Mouse (Mus musculus): ENCODE results near the gene Gm5751. TPM values are rescaled to one million over a fixed set of nuclear protein-coding genes. Genes with fewer than 3 reads are reported as not detected.
A peak's percentile ranks its signal among the peaks of the same experiment; 100 is the strongest.
"Not testable (repeated sequence)": the region's sequence is repeated elsewhere in the genome, so short reads cannot be mapped to it uniquely, and the experiment has no call there.

Gene Gm5751
- not detected for total RNA-seq (2021)

- not testable (repeated sequence) for DNase-seq
These were observed at the start of gene Gm5751 for GRCm38 (mm10) chrX:8873953-8874352. TSS of gene Gm5751 (plus strand) at chrX:8874253.

GRCm38 (mm10) chrX:8832043-8832442, 42.0 kb upstream of the Gm5751 start:
- DNase-seq: peak; percentile 34 to 44

- DNase-seq: no peak
These were observed 30.4 kb upstream of the Gm5751 start, which contains the start of gene Gm6592 for GRCm38 (mm10) chrX:8843694-8844093. TSS of gene Gm6592 (plus strand) at chrX:8843994.

- no peak for DNase-seq
These were observed 21.6 kb upstream of the Gm5751 start for GRCm38 (mm10) chrX:8852486-8852885.

GRCm38 (mm10) chrX:8864331-8864730, 9.7 kb upstream of the Gm5751 start:
- DNase-seq: peak; percentile 53 to 63

- no peak for DNase-seq
These were observed 10.3 kb downstream of the Gm5751 start for GRCm38 (mm10) chrX:8884336-8884735.

GRCm38 (mm10) chrX:8891975-8892342, 17.9 kb downstream of the Gm5751 start:
- DNase-seq: no peak

GRCm38 (mm10) chrX:8892343-8893155, 18.5 kb downstream of the Gm5751 start, which contains the start of gene B630019K06Rik:
TSS of gene B630019K06Rik (plus strand) at chrX:8892382.
- peak; percentile 64 to 69 for DNase-seq

- peak; percentile 18 to 23 for DNase-seq
These were observed 19.2 kb downstream of the Gm5751 start for GRCm38 (mm10) chrX:8893182-8893651.

GRCm38 (mm10) chrX:8900823-8901222, 26.8 kb downstream of the Gm5751 start:
- no peak for DNase-seq

- DNase-seq: peak in 1 of 2 experiments; percentile 23
These were observed 27.9 kb downstream of the Gm5751 start for GRCm38 (mm10) chrX:8901906-8902472.

- DNase-seq: no peak
These were observed 47.0 kb downstream of the Gm5751 start for GRCm38 (mm10) chrX:8921080-8921479.

- DNase-seq: peak in 1 of 2 experiments; percentile 11
These were observed 48.0 kb downstream of the Gm5751 start for GRCm38 (mm10) chrX:8921813-8922607.

GRCm38 (mm10) chrX:8927308-8927707, 53.3 kb downstream of the Gm5751 start:
- no peak for DNase-seq

Other genes starting within 250 kb of the Gm5751 start
- not detected for gene Ssxb8, start 183.4 kb upstream of the Gm5751 start, total RNA-seq (2021)
- gene Ssx9, start 125.8 kb upstream of the Gm5751 start, total RNA-seq (2021): not detected
- gene Ssxb5, start 70.6 kb upstream of the Gm5751 start, total RNA-seq (2021): not detected
- gene Gm6592, start 30.3 kb upstream of the Gm5751 start, total RNA-seq (2021): not detected
- 10 to 100 TPM; 29.7 to 31.9 TPM for gene B630019K06Rik, start 18.1 kb downstream of the Gm5751 start, total RNA-seq (2021)
- not detected for gene Fthl17b, start 88.7 kb downstream of the Gm5751 start, total RNA-seq (2021)
- not detected for gene Fthl17c, start 102.3 kb downstream of the Gm5751 start, total RNA-seq (2021)
- gene Fthl17d, start 112.5 kb downstream of the Gm5751 start, total RNA-seq (2021): not detected
- not detected for gene Fthl17e, start 159.2 kb downstream of the Gm5751 start, total RNA-seq (2021)
- gene Fthl17f, start 188.8 kb downstream of the Gm5751 start, total RNA-seq (2021): not detected
- not detected for gene 4930402K13Rik, start 230.3 kb downstream of the Gm5751 start, total RNA-seq (2021)